Mouse (Mus musculus): ENCODE results near the gene Thy1. TPM values are rescaled to one million over a fixed set of nuclear protein-coding genes. Genes with fewer than 3 reads are reported as not detected.

Gene Thy1
- total RNA-seq, 2 experiments from 2014 or later = 13.2 to 18.7 TPM

- intact Hi-C loops (cut with DNase I) = no loop called here
Observed at GRCm38 (mm10) chr9:44078955-44079756, 36.0 kb downstream of the Thy1 start.

GRCm38 (mm10) chr9:44079997-44080780 is 37.0 kb downstream of the Thy1 start:
- intact Hi-C loops (cut with DNase I) = no loop called here
- peak in 1 of 2 experiments; percentile 7 for DNase-seq

More at GRCm38 (mm10) chr9:44078955-44079756, 36.0 kb downstream of the Thy1 start:
- DNase-seq = peak; percentile 81 to 88

DNA sequence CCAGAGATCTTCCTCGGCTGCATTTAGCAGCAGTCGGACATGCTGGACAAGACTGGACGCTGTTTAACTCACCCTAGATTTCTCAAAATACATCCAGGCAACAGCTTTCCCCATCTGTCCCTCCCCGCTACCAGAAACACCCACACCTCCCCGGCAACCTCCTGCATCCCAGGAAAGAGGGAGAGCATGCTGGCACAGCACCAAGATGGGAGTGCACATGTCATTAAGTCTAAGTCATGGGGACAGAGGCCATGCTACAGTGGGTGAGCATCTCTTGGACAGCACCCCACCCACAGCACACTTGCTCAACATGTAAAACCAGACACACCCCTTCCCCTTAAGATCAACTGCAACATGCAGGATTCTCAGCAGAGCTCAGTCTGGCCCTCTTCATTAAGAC is 37.8 kb downstream of the Thy1 start:
- peak; percentile 16 to 18 for DNase-seq
- intact Hi-C loops (cut with DNase I) = no loop called here

DNA sequence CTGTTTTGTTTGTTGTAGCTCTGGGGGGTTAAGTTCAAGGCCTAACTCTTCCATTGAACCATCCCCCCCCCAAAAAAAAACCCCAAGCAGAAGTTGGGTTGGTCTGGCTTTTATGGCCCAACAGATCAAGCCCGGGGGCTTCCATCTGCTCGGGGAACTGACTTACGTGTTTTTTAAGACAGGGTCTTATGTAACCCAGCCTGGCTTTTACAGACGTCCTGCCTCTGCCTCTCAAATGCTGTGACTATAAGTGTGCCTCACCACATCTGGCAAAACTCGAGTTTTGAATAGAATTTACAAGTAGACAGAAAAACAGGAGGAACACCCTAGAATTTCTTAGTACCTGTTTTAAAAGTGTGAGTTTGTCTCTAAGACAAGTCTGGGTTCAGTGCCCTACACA is 38.4 kb downstream of the Thy1 start:
- intact Hi-C loops (cut with DNase I) = no loop called here
- DNase-seq = no peak

GRCm38 (mm10) chr9:44082266-44082665 is 39.1 kb downstream of the Thy1 start:
- DNase-seq = peak in 1 of 2 experiments; percentile 3
- intact Hi-C loops (cut with DNase I) = no loop called here

GRCm38 (mm10) chr9:44083392-44084121 is 40.4 kb downstream of the Thy1 start:
- intact Hi-C loops (cut with DNase I) = no loop called here
- peak in 1 of 2 experiments; percentile 19 for DNase-seq

DNA sequence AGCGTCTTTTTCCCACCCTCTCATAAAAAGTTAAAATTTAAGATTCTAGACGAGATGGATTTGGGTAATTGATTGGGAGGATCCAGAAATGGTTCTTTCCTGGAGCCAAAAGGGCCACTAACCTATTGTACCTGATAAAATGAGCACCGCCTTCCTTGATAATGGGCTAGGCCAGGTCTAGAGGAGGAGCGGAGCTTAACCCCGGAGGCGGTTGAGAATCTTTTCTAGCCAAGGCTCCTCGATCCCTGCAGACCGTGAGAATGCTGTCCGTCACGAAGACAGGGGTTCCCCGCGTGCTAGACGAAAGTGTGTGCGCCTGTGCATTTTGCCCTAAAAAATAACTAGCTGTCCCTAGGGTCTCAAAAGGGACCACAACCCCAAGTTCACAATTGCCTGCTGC is 41.1 kb downstream of the Thy1 start:
- intact Hi-C loops (cut with DNase I) = no loop called here
- no peak for DNase-seq

GRCm38 (mm10) chr9:44084659-44085229 is 41.6 kb downstream of the Thy1 start:
- intact Hi-C loops (cut with DNase I) = no loop called here
- peak; percentile 94 to 97 for DNase-seq

DNA sequence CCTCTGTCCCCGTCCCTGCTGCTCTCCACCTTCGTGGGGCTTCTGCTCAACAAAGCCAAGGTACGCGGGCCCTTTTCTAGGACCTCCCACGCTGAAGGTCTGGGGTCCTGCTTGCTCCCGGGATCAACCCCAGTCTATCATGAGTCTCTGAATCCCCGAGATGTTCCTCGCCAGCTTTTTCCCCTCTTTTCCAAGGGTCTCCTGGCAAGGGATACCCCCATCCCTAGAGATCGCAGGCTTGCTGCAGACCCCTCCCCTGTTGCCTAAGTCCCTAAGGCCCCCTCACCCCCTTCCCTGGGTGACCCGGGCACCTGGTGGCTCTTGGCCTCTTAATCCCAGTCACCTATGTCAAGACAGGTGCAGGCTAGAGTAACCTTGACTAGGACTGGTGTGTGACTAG is 42.1 kb downstream of the Thy1 start:
- peak; percentile 11 to 23 for DNase-seq
- intact Hi-C loops (cut with DNase I) = no loop called here

DNA sequence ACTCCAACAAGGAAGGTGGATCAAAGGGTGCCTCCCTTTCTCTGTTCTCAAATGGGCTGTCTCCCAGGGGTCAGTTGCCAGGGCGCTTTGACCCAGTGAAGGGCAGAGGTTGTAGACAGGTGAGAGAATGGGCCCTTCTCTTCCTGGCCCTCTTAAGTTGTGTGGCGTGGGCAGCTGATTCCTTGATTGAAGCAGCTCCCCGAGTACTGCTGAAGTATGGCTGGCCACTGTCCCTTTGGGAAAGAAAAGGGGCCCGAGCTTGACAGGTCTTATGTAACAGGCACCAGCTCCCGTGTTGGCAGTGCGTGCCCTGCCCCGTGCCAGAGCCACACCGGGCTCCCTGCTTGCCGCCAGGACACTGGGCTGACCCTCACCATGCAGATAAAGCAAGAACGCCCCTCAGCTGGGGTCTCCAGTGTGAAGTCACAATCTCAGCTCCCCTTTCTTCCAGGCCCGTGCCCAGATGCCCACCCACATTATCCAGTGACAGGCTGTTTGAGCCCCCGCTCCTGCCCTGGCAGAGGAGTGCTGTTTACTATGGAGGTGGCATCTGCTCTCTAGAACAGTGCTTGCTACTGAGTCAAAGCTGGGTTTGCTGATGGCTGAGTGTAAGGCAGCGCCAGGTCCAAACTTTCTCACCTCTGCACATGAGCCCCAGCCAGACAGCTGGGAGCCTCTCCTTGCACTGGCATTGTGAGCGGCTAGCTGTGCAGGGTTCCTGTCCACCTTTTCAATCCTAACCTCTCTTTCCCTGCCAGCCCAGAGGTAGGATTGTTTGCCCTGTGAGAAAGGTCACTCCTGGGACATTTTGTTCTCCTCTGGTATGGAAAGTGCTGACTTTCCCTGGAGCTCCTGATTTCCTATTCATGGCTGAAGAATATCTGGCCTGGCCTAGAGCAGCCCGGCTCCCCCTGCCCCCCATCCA is 42.8 kb downstream of the Thy1 start:
- DNase-seq = peak; percentile 69 to 74
- intact Hi-C loops (cut with DNase I) = no loop called here

GRCm38 (mm10) chr9:44086960-44087359 is 43.8 kb downstream of the Thy1 start:
- intact Hi-C loops (cut with DNase I) = no loop called here
- no peak for DNase-seq

GRCm38 (mm10) chr9:44087761-44088455 is 44.7 kb downstream of the Thy1 start:
- DNase-seq = no peak
- intact Hi-C loops (cut with DNase I) = no loop called here

- intact Hi-C loops (cut with DNase I) = no loop called here
- no peak for DNase-seq
Observed at GRCm38 (mm10) chr9:44088877-44089608, 45.9 kb downstream of the Thy1 start.

DNA sequence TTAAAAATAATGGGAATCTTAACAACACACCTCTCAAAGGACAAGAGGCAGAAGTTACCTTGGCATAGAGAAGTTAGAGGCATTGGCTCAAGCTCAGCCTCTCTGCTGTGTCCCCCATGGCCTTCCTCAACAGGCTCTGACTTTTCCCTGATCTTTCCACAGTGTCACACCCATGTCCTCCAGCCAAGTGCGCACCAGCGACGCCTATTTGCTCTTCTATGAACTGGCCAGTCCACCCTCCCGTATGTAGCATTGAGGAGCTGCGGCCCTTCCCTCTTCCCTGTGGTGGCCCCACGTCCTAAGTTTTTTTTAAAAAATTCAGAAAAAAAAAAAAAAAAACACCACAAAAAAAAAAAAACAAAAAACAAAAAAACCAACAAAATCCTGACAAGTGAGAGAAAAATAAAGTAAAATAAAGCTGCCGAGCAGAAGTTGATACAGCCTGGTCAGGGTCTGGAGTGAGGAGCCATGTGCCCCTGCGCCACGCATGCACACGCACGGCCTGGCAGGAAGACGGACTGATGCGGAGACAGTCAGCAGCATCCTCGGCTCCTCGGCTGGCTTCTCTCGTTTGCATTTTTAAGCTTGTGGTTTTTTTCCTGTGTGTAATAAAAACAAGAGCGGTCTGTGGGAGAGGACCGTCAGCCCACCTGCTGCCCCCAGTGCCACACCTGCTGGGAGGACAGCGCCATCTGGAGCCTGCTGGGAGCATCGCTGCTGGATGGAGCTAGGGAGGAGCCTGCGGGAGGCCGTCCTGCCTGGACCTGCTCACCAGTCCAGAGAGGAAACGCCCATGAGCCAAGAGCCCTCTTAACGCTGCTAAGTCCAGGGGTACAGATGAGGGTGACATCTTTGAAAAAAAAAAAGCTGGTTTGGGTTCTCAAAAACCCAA is 50.7 kb downstream of the Thy1 start:
- DNase-seq = peak in 1 of 2 experiments; percentile 73
- intact Hi-C loops (cut with DNase I) = no loop called here

DNA sequence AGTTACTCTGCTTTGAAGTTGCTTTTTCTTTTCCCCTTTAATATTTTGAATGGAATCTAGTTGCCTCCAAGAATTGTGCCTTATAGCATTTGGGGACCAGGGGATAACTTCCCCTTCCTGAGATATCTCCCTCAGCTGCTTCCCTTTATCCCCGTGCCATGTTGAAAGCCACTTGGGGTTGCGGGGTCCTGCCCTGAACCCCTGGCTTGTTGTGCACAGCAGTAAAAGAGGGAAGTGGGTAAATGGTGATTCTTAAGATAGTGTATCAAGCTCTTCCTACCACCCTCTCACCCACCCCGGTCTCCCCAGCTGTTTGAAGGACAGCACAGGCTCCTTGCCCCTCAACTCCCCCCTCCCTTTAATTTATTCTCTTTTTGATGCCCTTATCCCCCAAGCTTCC is 51.6 kb downstream of the Thy1 start:
- intact Hi-C loops (cut with DNase I) = no loop called here
- no peak for DNase-seq

- intact Hi-C loops (cut with DNase I) = no loop called here
- no peak for DNase-seq
Observed at GRCm38 (mm10) chr9:44095781-44096180, 52.6 kb downstream of the Thy1 start.

DNA sequence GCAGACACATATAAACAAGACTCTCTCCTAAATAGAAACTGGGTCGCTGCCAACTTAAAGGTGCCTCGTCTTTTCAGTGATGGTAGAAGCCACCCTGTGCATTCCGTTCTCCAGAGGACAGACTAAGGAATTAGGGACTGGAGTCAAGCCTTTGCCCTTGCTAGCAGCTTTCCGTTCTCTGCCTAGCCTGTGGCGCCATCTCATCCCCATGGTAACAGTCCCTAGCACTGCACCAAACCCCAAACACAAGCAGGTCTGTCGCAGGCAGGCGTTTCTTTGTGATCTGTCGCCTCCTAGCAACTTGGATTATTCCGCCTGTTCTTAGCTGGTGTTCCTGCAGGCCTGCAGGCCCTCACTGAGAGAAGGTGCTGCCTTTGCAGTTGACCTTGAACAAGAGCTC is 53.4 kb downstream of the Thy1 start:
- DNase-seq = no peak
- intact Hi-C loops (cut with DNase I) = no loop called here
